Mouse (Mus musculus): Measurements from ENCODE around the gene Ctrc. TPM values are rescaled to one million over a fixed set of nuclear protein-coding genes. Genes with fewer than 3 reads are reported as not detected.

The Ctrc gene
- polyA plus RNA-seq, 1 experiment from 2014 or later, result not detected

- peak within 1 kb of the TSS; percentile 77 for H3K9ac ChIP-seq (replicated peaks)
- H3K4me1 ChIP-seq, result peaks cover 23% of the 10 kb centered on the region
- H3K27me3 ChIP-seq, result no peaks in the 10 kb centered on the region
- peaks cover 22% of the 10 kb centered on the region for H3K36me3 ChIP-seq
- peak within 1 kb of the TSS; percentile 64 for H3K4me2 ChIP-seq (replicated peaks)
- under 1% methylated on average over 72 of the region's 80 CpGs for WGBS
- no peaks in the 10 kb centered on the region for H3K9me3 ChIP-seq
- H3K4me3 ChIP-seq, result peak within 1 kb of the TSS; percentile 75
- ATAC-seq (ENCODE audit: low FRiP score, low read depth), result peak; percentile 76
- peak within 1 kb of the TSS; percentile 92 for H3K27ac ChIP-seq (replicated peaks)
Observed at GRCm38 (mm10) chr4:141793282-141794151, 52.6 kb downstream of the Ctrc start, which contains the start of gene Casp9. Gene Casp9 (plus strand): TSS chr4:141793612.

GRCm38 (mm10) chr4:141792554-141793281, 53.4 kb downstream of the Ctrc start:
- ATAC-seq (ENCODE audit: low FRiP score, low read depth), result no peak
- peak overlapping the region; percentile 64 for H3K4me2 ChIP-seq (replicated peaks)
- H3K4me1 ChIP-seq, result peaks cover 23% of the 10 kb centered on the region
- peak overlapping the region; percentile 75 for H3K4me3 ChIP-seq
- H3K9me3 ChIP-seq, result no peaks in the 10 kb centered on the region
- peak overlapping the region; percentile 92 for H3K27ac ChIP-seq (replicated peaks)
- H3K36me3 ChIP-seq, result peaks cover 16% of the 10 kb centered on the region
- H3K9ac ChIP-seq (replicated peaks), result peak overlapping the region; percentile 77; the same call in 1 of the 2 replicates
- H3K27me3 ChIP-seq, result no peaks in the 10 kb centered on the region
- 12% methylated on average over 10 of the region's 10 CpGs for WGBS

GRCm38 (mm10) chr4:141791951-141792350, 54.2 kb downstream of the Ctrc start:
- no peak for ATAC-seq (ENCODE audit: low FRiP score, low read depth)
- H3K4me2 ChIP-seq (replicated peaks), result no peak overlapping the region
- peaks cover 23% of the 10 kb centered on the region for H3K4me1 ChIP-seq
- no peak overlapping the region for H3K9ac ChIP-seq (replicated peaks)
- H3K36me3 ChIP-seq, result peaks cover 12% of the 10 kb centered on the region; the same call in 1 of the 2 replicates
- H3K27ac ChIP-seq (replicated peaks), result no peak overlapping the region
- WGBS, result 87% methylated on average over 8 of the region's 8 CpGs
- H3K4me3 ChIP-seq, result no peak overlapping the region
- no peaks in the 10 kb centered on the region for H3K27me3 ChIP-seq
- no peaks in the 10 kb centered on the region for H3K9me3 ChIP-seq

- Histone ChIP-seq H3K27me3 (no peaks in the 10 kb centered on the region), H3K27ac (replicated peaks) (no peak overlapping the region)
- WGBS, result 92% methylated on average over 7 of the region's 7 CpGs
Observed at GRCm38 (mm10) chr4:141791486-141791885, 54.7 kb downstream of the Ctrc start.

GRCm38 (mm10) chr4:141790524-141790990, 55.6 kb downstream of the Ctrc start, which contains the start of gene Dnajc16:
Gene Dnajc16 (minus strand): TSS chr4:141790931.
- Histone ChIP-seq H3K4me2 (replicated peaks) (peak within 1 kb of the TSS; percentile 85), H3K9me3 (no peaks in the 10 kb centered on the region), H3K9ac (replicated peaks) (peak within 1 kb of the TSS; percentile 97), H3K4me1 (peaks cover 20% of the 10 kb centered on the region), H3K36me3 (peaks cover 6% of the 10 kb centered on the region; the same call in 1 of the 2 replicates), H3K27me3 (no peaks in the 10 kb centered on the region), H3K27ac (replicated peaks) (peak within 1 kb of the TSS; percentile 78), H3K4me3 (peak within 1 kb of the TSS; percentile 93)
- ATAC-seq (ENCODE audit: low FRiP score, low read depth), result peak; percentile 93
- under 1% methylated on average over 37 of the region's 42 CpGs for WGBS

More at GRCm38 (mm10) chr4:141791486-141791885, 54.7 kb downstream of the Ctrc start:
- peaks cover 22% of the 10 kb centered on the region for H3K4me1 ChIP-seq
- no peaks in the 10 kb centered on the region for H3K9me3 ChIP-seq
- H3K4me2 ChIP-seq (replicated peaks), result no peak overlapping the region
- H3K4me3 ChIP-seq, result no peak overlapping the region
- H3K9ac ChIP-seq (replicated peaks), result no peak overlapping the region
- H3K36me3 ChIP-seq, result peaks cover 8% of the 10 kb centered on the region; the same call in 1 of the 2 replicates
- no peak for ATAC-seq (ENCODE audit: low FRiP score, low read depth)

GRCm38 (mm10) chr4:141789564-141790218, 56.5 kb downstream of the Ctrc start:
- no peak overlapping the region for H3K27ac ChIP-seq (replicated peaks)

GRCm38 (mm10) chr4:141787462-141787861, 58.7 kb downstream of the Ctrc start:
- Histone ChIP-seq H3K27ac (replicated peaks) (no peak overlapping the region), H3K4me3 (no peak overlapping the region), H3K9ac (replicated peaks) (no peak overlapping the region), H3K4me2 (replicated peaks) (no peak overlapping the region), H3K9me3 (no peaks in the 10 kb centered on the region), H3K27me3 (no peaks in the 10 kb centered on the region), H3K4me1 (peaks cover 7% of the 10 kb centered on the region), H3K36me3 (peaks cover 31% of the 10 kb centered on the region)
- ATAC-seq (ENCODE audit: low FRiP score, low read depth), result no peak
- whole genome bisulfite sequencing, result 93% methylated on average over 7 of the region's 7 CpGs

More at GRCm38 (mm10) chr4:141789564-141790218, 56.5 kb downstream of the Ctrc start:
- Histone ChIP-seq H3K4me3 (peak overlapping the region; percentile 93), H3K9me3 (no peaks in the 10 kb centered on the region), H3K4me1 (peaks cover 11% of the 10 kb centered on the region), H3K36me3 (peaks cover 11% of the 10 kb centered on the region; the same call in 1 of the 2 replicates), H3K27me3 (no peaks in the 10 kb centered on the region), H3K9ac (replicated peaks) (peak overlapping the region; percentile 97), H3K4me2 (replicated peaks) (peak overlapping the region; percentile 85)
- no peak for ATAC-seq (ENCODE audit: low FRiP score, low read depth)
- 59% methylated on average over 3 of the region's 3 CpGs for WGBS

- Histone ChIP-seq H3K4me2 (replicated peaks) (no peak overlapping the region), H3K9ac (replicated peaks) (no peak overlapping the region), H3K27me3 (no peaks in the 10 kb centered on the region), H3K36me3 (peaks cover 36% of the 10 kb centered on the region), H3K9me3 (no peaks in the 10 kb centered on the region), H3K27ac (replicated peaks) (no peak overlapping the region), H3K4me1 (peaks cover 7% of the 10 kb centered on the region), H3K4me3 (no peak overlapping the region)
- no peak for ATAC-seq (ENCODE audit: low FRiP score, low read depth)
- WGBS, result 81% methylated on average over 6 of the region's 6 CpGs
Observed at GRCm38 (mm10) chr4:141787046-141787445, 59.1 kb downstream of the Ctrc start.

- Histone ChIP-seq H3K4me3 (no peak overlapping the region), H3K4me1 (peaks cover 7% of the 10 kb centered on the region), H3K27me3 (no peaks in the 10 kb centered on the region), H3K9ac (replicated peaks) (no peak overlapping the region), H3K36me3 (peaks cover 45% of the 10 kb centered on the region), H3K27ac (replicated peaks) (no peak overlapping the region), H3K4me2 (replicated peaks) (no peak overlapping the region), H3K9me3 (no peaks in the 10 kb centered on the region)
- WGBS, result 95% methylated on average over 13 of the region's 13 CpGs
- ATAC-seq (ENCODE audit: low FRiP score, low read depth), result no peak
Observed at GRCm38 (mm10) chr4:141786141-141786540, 60.0 kb downstream of the Ctrc start.

- Histone ChIP-seq H3K27ac (replicated peaks) (no peak overlapping the region), H3K36me3 (peaks cover 58% of the 10 kb centered on the region)
Observed at GRCm38 (mm10) chr4:141784835-141785234, 61.3 kb downstream of the Ctrc start.

GRCm38 (mm10) chr4:141781201-141781985, 64.8 kb downstream of the Ctrc start:
- Histone ChIP-seq H3K27me3 (no peaks in the 10 kb centered on the region), H3K4me1 (no peaks in the 10 kb centered on the region), H3K4me2 (replicated peaks) (no peak overlapping the region), H3K36me3 (peaks cover 83% of the 10 kb centered on the region), H3K9me3 (no peaks in the 10 kb centered on the region), H3K9ac (replicated peaks) (no peak overlapping the region), H3K4me3 (no peak overlapping the region), H3K27ac (replicated peaks) (no peak overlapping the region)
- ATAC-seq (ENCODE audit: low FRiP score, low read depth), result no peak
- WGBS, result 96% methylated on average over 8 of the region's 8 CpGs

More at GRCm38 (mm10) chr4:141784835-141785234, 61.3 kb downstream of the Ctrc start:
- WGBS, result 87% methylated on average over 5 of the region's 5 CpGs
- H3K27me3 ChIP-seq, result no peaks in the 10 kb centered on the region
- H3K4me2 ChIP-seq (replicated peaks), result no peak overlapping the region
- no peak for ATAC-seq (ENCODE audit: low FRiP score, low read depth)
- H3K4me3 ChIP-seq, result no peak overlapping the region
- H3K9ac ChIP-seq (replicated peaks), result no peak overlapping the region
- H3K4me1 ChIP-seq, result peaks cover 4% of the 10 kb centered on the region
- no peaks in the 10 kb centered on the region for H3K9me3 ChIP-seq
